Mouse (Mus musculus) ES-E14 (cell line): ENCODE data around the gene Mff.

Experiments
- CHD2 ChIP-seq: IDR thresholded peaks from 2 replicates; pipeline ENCODE4 v1.6.1; 2014; ENCODE audit warnings: mild to moderate bottlenecking, low read depth, low read length, inconsistent platforms
- MAFK ChIP-seq: IDR thresholded peaks from 2 replicates; pipeline ENCODE4 v1.6.1; 2014; ENCODE audit warnings: mild to moderate bottlenecking, low read depth, low read length, inconsistent platforms; ENCODE audit not compliant: insufficient read depth
- ZNF384 ChIP-seq: IDR thresholded peaks from 2 replicates; pipeline ENCODE4 v1.6.1; 2012; ENCODE audit warnings: low read depth, low read length, inconsistent platforms

DNA sequence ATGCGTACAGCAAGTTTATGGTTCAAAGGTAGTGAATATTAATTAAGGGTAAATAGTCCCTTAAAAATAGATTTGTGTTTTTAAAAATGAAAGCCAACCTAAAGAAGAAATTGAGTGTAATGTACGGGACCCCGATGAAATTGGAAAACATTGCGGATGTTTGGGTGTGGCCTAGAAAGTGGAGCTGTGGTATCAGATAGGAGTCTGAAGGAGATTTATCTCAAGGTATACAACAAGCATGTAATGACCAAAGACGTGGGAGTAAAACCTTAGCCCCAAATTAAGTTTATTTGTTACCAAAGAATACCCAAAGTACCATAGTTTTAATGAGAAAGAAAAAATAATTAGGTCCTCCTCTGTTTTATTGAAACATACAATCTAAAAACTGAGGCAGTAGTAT is 1.8 kb downstream of the Mff start:
- TF ChIP-seq ZNF384 = no peak
- TF ChIP-seq CHD2 = no peak
- TF ChIP-seq MAFK = no peak
